Mouse (Mus musculus): ENCODE data around the gene Lrmp. TPM values are rescaled to one million over a fixed set of nuclear protein-coding genes. Genes with fewer than 3 reads are reported as not detected.

Lrmp gene
- total and polyA plus RNA-seq, 3 experiments = 92.3 to 163 (median 155) TPM

GRCm38 (mm10) chr6:145069921-145070320 is 45.5 kb upstream of the Lrmp start:
- no peaks in the 10 kb centered on the region for H3K9me3 ChIP-seq (replicated peaks; ENCODE audit: low read length)
- H3K4me1 ChIP-seq (ENCODE audit: control insufficient read depth in 1 of 2, insufficient read depth in 2 of 2) = peaks cover 6 to 63% of the 10 kb centered on the region in 2 experiments; a peak in 3 of 4 replicates
- H3K27ac ChIP-seq (ENCODE audit: insufficient read depth, low read depth) = no peak overlapping the region
- H3K9ac ChIP-seq (ENCODE audit: insufficient read depth, low read depth) = no peak overlapping the region
- H3K79me2 ChIP-seq (replicated peaks; ENCODE audit: control insufficient read depth, extremely low read depth, insufficient read depth, poor library complexity, severe bottlenecking) = peaks cover 94% of the 10 kb centered on the region
- no peak overlapping the region for H3K4me3 ChIP-seq (replicated peaks in 1 of 3; ENCODE audit: low read depth in 2 of 3, low read length in 2 of 3, poor library complexity in 1 of 3)
- no peak overlapping the region for H3K4me2 ChIP-seq (ENCODE audit: insufficient read depth, low read depth, poor library complexity, severe bottlenecking)
- dilution Hi-C loops (cut with MboI; ENCODE audit: extremely low pct_ligation_motif_present, extremely low pct_unique_long_range_greater_than_20kb, low sequenced_read_pairs) (no loop called here), in situ Hi-C loops (cut with MboI; ENCODE audit: low pct_ligation_motif_present, low pct_unique_long_range_greater_than_20kb, low sequenced_read_pairs) (no loop called here)
- peaks cover 29 to 62% of the 10 kb centered on the region in 2 experiments for H3K36me3 ChIP-seq (replicated peaks in 1 of 2; ENCODE audit: control insufficient read depth in 1 of 2, insufficient read depth in 1 of 2, low read length in 1 of 2)
- H3K27me3 ChIP-seq (replicated peaks) = no peaks in the 10 kb centered on the region
- TF ChIP-seq NRF1 (IDR thresholded peaks at IDR 0.05; ENCODE audit: low read depth, low read length) = no peak
- no peak for TF ChIP-seq ETS1 (conservative IDR thresholded peaks at IDR 0.05; ENCODE audit: low read depth, low read length)
- no peak for TF ChIP-seq RCOR1 (conservative IDR thresholded peaks at IDR 0.05; ENCODE audit: low read depth, low read length)
- no peak for DNase-seq (ENCODE audit: extremely low read depth)

- Histone ChIP-seq H3K9me3 (replicated peaks; ENCODE audit: low read length) (no peaks in the 10 kb centered on the region), H3K4me3 (replicated peaks in 1 of 3; ENCODE audit: low read depth in 2 of 3, low read length in 2 of 3, poor library complexity in 1 of 3) (peak overlapping the region; percentile 53 to 88 (median 74)), H3K9ac (ENCODE audit: insufficient read depth, low read depth) (peak overlapping the region; percentile 82), H3K4me2 (ENCODE audit: insufficient read depth, low read depth, poor library complexity, severe bottlenecking) (peak overlapping the region; percentile 99), H3K27me3 (replicated peaks) (no peaks in the 10 kb centered on the region), H3K36me3 (replicated peaks in 1 of 2; ENCODE audit: control insufficient read depth in 1 of 2, insufficient read depth in 1 of 2, low read length in 1 of 2) (peaks cover 2 to 19% of the 10 kb centered on the region in 2 experiments), H3K27ac (ENCODE audit: insufficient read depth, low read depth) (no peak overlapping the region), H3K4me1 (ENCODE audit: control insufficient read depth in 1 of 2, insufficient read depth in 2 of 2) (peaks cover 4 to 37% of the 10 kb centered on the region in 2 experiments; a peak in 3 of 4 replicates), H3K79me2 (replicated peaks; ENCODE audit: control insufficient read depth, extremely low read depth, insufficient read depth, poor library complexity, severe bottlenecking) (peaks cover 59% of the 10 kb centered on the region)
- DNase-seq (ENCODE audit: extremely low read depth) = peak; percentile 58
- in situ Hi-C loops (cut with MboI; ENCODE audit: low pct_ligation_motif_present, low pct_unique_long_range_greater_than_20kb, low sequenced_read_pairs) (no loop called here), dilution Hi-C loops (cut with MboI; ENCODE audit: extremely low pct_ligation_motif_present, extremely low pct_unique_long_range_greater_than_20kb, low sequenced_read_pairs) (no loop called here)
- TF ChIP-seq EP300 (IDR thresholded peaks at IDR 0.05; ENCODE audit: low read length) (0 out of 2 replicates have a peak, but pooled peaks have one; percentile 11), ETS1 (conservative IDR thresholded peaks at IDR 0.05; ENCODE audit: low read depth, low read length) (peak; percentile 16; the same call in 1 of the 2 replicates), ZKSCAN1 (IDR thresholded peaks at IDR 0.05; ENCODE audit: borderline replicate concordance, low read depth, low read length) (no peak), ZNF384 (IDR thresholded peaks at IDR 0.05; ENCODE audit: low read depth, low read length) (peak; percentile 82), MAFK (IDR thresholded peaks at IDR 0.05; ENCODE audit: insufficient replicate concordance, low read length) (no peak), E2F4 (IDR thresholded peaks at IDR 0.05; ENCODE audit: insufficient replicate concordance, low read depth, low read length) (no peak), CHD1 (IDR thresholded peaks at IDR 0.05; ENCODE audit: low read depth, low read length) (peak; percentile 83; the same call in 1 of the 2 replicates)
Observed at GRCm38 (mm10) chr6:145074461-145074860, 41.0 kb upstream of the Lrmp start.

GRCm38 (mm10) chr6:145075088-145075547 is 40.3 kb upstream of the Lrmp start:
- H3K4me1 ChIP-seq (ENCODE audit: control insufficient read depth in 1 of 2, insufficient read depth in 2 of 2) = peaks cover 4 to 30% of the 10 kb centered on the region in 2 experiments; a peak in 3 of 4 replicates
- H3K27ac ChIP-seq (ENCODE audit: insufficient read depth, low read depth) = peak overlapping the region; percentile 70
- H3K27me3 ChIP-seq (replicated peaks) = no peaks in the 10 kb centered on the region
- peaks cover 52% of the 10 kb centered on the region for H3K79me2 ChIP-seq (replicated peaks; ENCODE audit: control insufficient read depth, extremely low read depth, insufficient read depth, poor library complexity, severe bottlenecking)
- H3K36me3 ChIP-seq (replicated peaks in 1 of 2; ENCODE audit: control insufficient read depth in 1 of 2, insufficient read depth in 1 of 2, low read length in 1 of 2) = peaks cover 2 to 14% of the 10 kb centered on the region in 2 experiments
- dilution Hi-C loops (cut with MboI; ENCODE audit: extremely low pct_ligation_motif_present, extremely low pct_unique_long_range_greater_than_20kb, low sequenced_read_pairs) = no loop called here
- H3K4me3 ChIP-seq (replicated peaks in 1 of 3; ENCODE audit: low read depth in 2 of 3, low read length in 2 of 3, poor library complexity in 1 of 3) = peak overlapping the region; percentile 74 to 95 (median 88)
- peak; percentile 48 for TF ChIP-seq BHLHE40 (IDR thresholded peaks at IDR 0.05; ENCODE audit: low read depth, low read length)
- no peak for TF ChIP-seq CHD2 (IDR thresholded peaks at IDR 0.05; ENCODE audit: low read length)
- no peak for TF ChIP-seq ZC3H11A (IDR thresholded peaks at IDR 0.05; ENCODE audit: low read depth, low read length)
- no peak for TF ChIP-seq RCOR1 (conservative IDR thresholded peaks at IDR 0.05; ENCODE audit: low read depth, low read length)
- no peak for TF ChIP-seq JUN (IDR thresholded peaks at IDR 0.05; ENCODE audit: insufficient read depth, low read depth, low read length)
- TF ChIP-seq ZKSCAN1 (IDR thresholded peaks at IDR 0.05; ENCODE audit: borderline replicate concordance, low read depth, low read length) = no peak
- TF ChIP-seq SIN3A (IDR thresholded peaks at IDR 0.05; ENCODE audit: low read length) = no peak
- no peak for TF ChIP-seq USF1 (IDR thresholded peaks at IDR 0.05; ENCODE audit: low read depth, low read length)
- peak; percentile 82 for TF ChIP-seq TBP (conservative IDR thresholded peaks at IDR 0.05; ENCODE audit: low read depth, low read length)
- TF ChIP-seq MXI1 (IDR thresholded peaks at IDR 0.05; ENCODE audit: low read depth, low read length) = peak; percentile 28; the same call in 1 of the 2 replicates
- no peak for TF ChIP-seq MAZ (IDR thresholded peaks at IDR 0.05; ENCODE audit: low read depth, low read length)
- no peak; the same call in 1 of the 2 replicates for TF ChIP-seq ETS1 (conservative IDR thresholded peaks at IDR 0.05; ENCODE audit: low read depth, low read length)
- no peak for TF ChIP-seq HCFC1 (IDR thresholded peaks at IDR 0.05; ENCODE audit: low read depth, low read length)
- TF ChIP-seq PAX5 (IDR thresholded peaks at IDR 0.05; ENCODE audit: low read length) = no peak
- TF ChIP-seq MYC (IDR thresholded peaks at IDR 0.05; ENCODE audit: low read depth, low read length) = peak; percentile 71
- TF ChIP-seq POLR2A (IDR thresholded peaks at IDR 0.05; ENCODE audit: low read depth, low read length) = peak; percentile 71
- 0 out of 2 replicates have a peak, but pooled peaks have one; percentile 13 for TF ChIP-seq NRF1 (IDR thresholded peaks at IDR 0.05; ENCODE audit: low read depth, low read length)
- peak; percentile 8; the same call in 1 of the 2 replicates for TF ChIP-seq TCF12 (IDR thresholded peaks at IDR 0.05; ENCODE audit: low read depth, low read length)
- no peak for TF ChIP-seq JUND (conservative IDR thresholded peaks at IDR 0.05; ENCODE audit: low read depth, low read length)
- H3K4me2 ChIP-seq (ENCODE audit: insufficient read depth, low read depth, poor library complexity, severe bottlenecking) = peak overlapping the region; percentile 39; the same call in 1 of the 2 replicates
- in situ Hi-C loops (cut with MboI; ENCODE audit: low pct_ligation_motif_present, low pct_unique_long_range_greater_than_20kb, low sequenced_read_pairs) = no loop called here
- no peaks in the 10 kb centered on the region for H3K9me3 ChIP-seq (replicated peaks; ENCODE audit: low read length)
- peak; percentile 71 for DNase-seq (ENCODE audit: extremely low read depth)
- peak overlapping the region; percentile 82 for H3K9ac ChIP-seq (ENCODE audit: insufficient read depth, low read depth)

Data from CH12.LX (cell line).